Mouse (Mus musculus) MEL-GATA-1-ER (cell line): ENCODE measurements around the gene Lenep.
A peak's percentile ranks its signal among the peaks of the same experiment; 100 is the strongest.

Source experiments
- DNase-seq: peaks from one replicate; pipeline ENCODE4 v3.0.0-alpha.2; 2012; ENCODE audit warnings: low read depth; ENCODE audit errors: extremely low read depth

The Lenep gene

GRCm38 (mm10) chr3:89420421-89420820 lies 17.8 kb upstream of the Lenep start:
- no peak for DNase-seq

GRCm38 (mm10) chr3:89419981-89420380 lies 17.4 kb upstream of the Lenep start:
- peak; percentile 20 for DNase-seq

DNA sequence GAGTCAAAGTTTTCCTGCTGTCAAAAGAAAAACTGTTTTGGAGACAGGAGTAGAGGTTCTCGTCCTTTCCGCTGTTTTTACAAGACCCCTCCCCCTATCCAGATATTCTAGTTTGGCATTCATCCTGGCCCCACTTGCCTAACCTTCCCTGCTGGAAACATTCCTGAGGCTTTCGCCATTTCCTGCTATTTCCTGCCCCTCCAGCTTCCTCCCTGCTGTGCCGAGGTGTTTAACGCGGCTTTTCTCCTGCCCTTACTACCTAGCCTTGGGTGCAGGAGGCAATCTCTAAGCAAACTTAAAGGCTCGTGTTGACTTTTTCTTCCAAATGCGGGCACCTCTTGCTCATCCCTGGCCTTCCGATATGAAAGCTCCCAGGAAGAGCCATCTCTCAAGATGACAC lies 17.0 kb upstream of the Lenep start:
- no peak for DNase-seq

GRCm38 (mm10) chr3:89418861-89419250 lies 16.3 kb upstream of the Lenep start:
- DNase-seq: no peak

DNA sequence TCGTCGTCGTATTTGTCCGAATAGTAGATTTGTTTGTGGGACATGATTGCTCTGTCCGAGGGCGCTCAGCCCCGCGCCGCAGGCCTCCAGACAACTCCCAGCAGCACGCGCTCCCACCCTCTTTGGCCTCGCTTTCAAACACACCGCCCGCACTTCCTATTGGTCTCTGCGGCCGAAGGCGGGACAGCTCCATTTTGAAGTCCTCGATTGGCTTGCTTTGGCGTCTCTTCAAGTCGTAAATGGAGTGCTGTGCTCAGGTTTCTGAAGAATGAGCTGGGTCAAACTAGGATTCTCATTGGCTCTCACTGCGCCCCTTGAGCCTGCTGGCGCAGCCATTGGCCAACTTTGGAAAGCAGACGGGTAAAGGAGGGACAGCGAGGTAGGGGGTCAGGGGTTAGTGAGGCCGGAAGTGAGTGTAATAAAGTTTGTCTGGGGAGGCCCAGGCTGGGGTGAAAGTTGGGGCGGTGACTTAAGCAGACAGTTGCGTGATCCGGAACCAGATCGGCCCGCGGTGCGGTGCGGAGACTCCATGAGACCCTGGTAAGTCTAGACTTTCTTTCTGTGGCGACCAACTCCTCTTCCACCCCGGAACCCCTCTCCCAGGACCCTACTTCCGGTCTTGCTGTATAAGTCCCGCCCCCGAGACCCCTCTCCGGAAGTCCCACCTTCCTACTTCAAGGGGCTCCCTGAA lies 15.7 kb upstream of the Lenep start, which contains the start of the genes Cks1b and Shc1:
Gene Cks1b, minus strand, starts transcription at position 214 of the 691 bp plus-strand sequence.
Gene Shc1, plus strand, starts transcription at position 274 of the 691 bp plus-strand sequence.
- peak; percentile 100 for DNase-seq

- peak; percentile 78 for DNase-seq
Observed at GRCm38 (mm10) chr3:89417840-89418169, 15.2 kb upstream of the Lenep start.

GRCm38 (mm10) chr3:89417131-89417530 lies 14.5 kb upstream of the Lenep start:
- DNase-seq: no peak

DNA sequence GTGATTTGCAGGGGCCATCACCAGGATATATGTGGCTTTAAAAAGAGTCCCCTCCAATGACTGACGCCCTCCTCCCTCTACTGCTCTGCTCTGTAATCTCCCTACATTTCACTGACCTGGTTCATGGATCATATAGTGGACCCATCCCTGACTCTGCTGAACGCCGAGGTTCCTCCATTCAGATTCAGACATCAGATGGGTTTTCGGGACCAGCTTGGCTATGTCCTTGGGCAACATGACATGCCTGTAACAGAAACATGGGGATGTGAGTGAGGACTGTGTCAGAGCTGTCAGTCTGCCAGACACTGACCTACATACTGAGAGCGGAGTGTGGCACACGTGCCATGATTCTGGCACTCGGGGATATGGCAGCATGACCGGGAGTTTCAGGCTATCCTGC lies 13.6 kb upstream of the Lenep start:
- no peak for DNase-seq

DNA sequence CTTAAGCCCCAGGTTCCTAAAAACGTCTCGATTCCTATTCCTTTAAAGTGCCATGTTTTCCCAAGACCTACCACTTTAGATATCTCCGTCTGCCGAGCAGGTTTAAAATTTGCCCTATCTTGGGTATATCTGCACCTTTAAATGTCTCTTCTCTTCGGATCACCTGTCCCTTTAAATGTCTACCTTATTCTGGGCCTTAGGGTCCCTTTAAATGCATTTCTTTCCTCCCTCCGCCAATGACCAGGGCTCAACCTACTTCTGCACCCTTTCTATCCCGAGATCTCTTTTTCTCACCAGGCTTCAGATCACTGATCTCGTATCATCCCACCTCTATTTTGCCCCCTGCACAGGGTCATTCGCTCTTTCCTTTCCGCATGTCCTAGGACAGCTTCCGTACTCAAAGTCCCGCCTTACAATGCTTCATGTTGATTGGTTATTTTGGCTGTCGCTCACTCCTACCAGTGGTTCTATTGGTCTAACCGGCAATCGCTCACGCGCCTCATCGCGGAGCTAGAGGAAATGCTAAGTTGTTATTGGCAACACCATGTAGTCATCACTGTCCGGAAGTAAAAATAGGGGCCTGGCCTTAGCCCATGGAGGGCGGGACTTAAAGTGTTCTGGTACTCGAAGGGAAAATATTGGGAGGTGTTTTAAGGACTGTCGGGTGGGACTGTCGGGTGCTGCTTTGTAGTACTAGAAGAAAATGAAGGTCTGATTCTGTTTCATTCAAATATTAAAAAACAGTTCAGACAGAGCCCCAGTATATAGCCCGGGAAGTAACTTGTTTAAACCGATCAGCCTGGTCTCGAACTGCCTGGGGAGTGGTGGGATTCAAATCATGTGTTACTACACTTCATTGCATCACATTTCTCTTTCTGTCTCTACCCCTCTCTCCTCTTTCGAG lies 9.1 kb upstream of the Lenep start, which contains the start of gene Flad1:
Gene Flad1, minus strand, starts transcription at position 381 of the 904 bp plus-strand sequence.
- DNase-seq: peak; percentile 100

- no peak for DNase-seq
Observed at GRCm38 (mm10) chr3:89410864-89411263, 8.3 kb upstream of the Lenep start.

DNA sequence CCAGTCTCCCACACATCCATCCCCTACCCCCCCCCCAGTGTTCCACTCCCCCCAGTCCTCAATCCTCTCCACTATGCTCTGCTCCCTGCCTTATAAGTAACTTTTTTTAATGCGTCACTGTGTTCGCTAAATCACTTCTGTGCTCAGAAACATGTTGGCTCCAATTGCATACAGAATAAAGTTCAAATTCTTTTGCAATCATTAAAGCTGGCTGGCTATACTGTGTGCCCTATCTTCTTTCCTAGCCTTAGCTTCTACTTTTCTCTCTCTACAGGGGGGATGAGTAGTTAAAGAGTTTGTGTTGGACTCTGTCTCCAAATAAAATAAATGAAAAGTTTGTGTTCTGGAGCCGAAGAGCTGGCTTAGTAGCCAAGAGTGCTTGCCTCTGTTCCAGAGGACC lies 7.1 kb upstream of the Lenep start:
- no peak for DNase-seq

DNA sequence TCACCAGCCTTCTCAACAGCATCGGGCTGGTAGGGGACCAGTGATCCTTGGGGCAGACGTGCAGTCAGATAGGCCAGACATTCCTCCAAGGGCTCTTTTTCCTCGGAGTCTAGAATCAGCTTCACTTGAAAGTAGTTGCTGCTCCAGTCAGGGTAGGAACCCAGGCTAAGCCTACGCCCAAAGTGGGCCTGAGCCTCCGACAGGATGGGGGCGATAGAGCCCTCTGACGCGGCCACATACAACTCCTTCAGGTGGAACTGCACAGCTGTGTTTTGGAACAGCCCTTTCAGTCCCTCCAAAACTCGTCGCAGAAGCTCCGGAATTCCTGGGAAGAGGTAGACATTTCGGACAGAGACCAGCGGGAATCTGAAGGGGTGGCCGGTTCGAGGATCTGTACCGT lies 5.9 kb upstream of the Lenep start:
- DNase-seq: no peak

DNA sequence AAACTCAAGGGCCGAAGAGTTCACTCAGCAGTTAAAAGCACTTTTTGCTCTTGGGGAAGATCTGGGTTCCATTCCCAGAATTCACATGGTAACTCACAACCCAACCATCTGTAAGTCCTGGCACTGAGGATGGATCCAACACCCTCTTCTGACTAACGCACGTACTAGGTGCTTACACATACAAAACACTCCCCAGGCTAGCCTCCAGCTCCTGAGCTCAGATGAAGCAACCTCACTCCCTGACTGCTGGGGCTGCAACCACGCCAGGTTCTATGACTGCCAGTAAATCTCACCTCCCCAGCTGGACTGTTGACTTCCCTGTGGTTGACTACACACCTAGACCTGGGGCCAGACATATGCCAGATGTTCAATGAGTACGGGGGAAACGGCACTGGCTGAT lies 4.3 kb upstream of the Lenep start:
- DNase-seq: no peak

DNA sequence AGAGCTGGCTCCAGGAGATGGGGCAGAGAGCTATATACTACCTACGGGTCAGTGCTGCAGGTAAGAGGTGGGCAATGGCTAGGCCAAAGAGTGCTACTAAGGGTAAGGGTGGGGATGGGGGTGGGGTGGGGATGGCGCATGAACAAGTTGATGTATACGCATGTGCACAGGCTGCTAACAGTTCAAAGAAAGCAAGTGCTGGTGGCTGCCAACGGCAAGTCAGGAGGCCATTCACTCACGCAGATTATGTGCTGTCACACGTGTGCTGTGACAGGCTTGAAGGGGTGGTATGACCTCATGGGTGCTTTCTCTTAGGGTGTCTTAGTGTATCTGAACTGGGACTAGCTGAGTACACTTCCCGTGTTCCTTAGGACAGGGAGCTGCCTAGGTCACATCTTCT lies 1.3 kb downstream of the Lenep start:
- DNase-seq: no peak

GRCm38 (mm10) chr3:89396654-89397005 lies 6.0 kb downstream of the Lenep start:
- no peak for DNase-seq

GRCm38 (mm10) chr3:89395806-89396653 lies 6.6 kb downstream of the Lenep start:
- peak; percentile 77 for DNase-seq

DNA sequence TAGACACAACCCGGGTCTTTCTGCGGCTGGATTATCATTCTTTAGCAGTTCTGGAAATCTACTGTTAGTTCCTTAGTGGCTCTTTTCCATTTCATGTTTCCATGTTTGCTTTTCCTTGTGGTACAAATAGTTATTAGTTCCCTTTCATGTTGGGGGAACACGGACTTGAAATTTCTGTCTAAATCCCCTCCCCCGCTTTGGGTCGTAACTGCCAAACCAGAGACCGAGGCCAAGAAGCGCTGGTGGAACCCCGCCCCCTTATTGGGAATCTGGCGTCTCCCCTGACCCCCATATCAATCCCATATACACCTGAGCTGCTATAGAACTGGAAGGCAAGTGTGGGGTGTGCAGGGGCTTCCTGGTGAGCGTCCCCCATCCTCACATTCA lies 7.2 kb downstream of the Lenep start:
- DNase-seq: no peak

- DNase-seq: peak; percentile 85
Observed at GRCm38 (mm10) chr3:89394894-89395256, 7.7 kb downstream of the Lenep start.

GRCm38 (mm10) chr3:89394006-89394893 lies 8.3 kb downstream of the Lenep start, which contains the start of gene Zbtb7b:
TSS of gene Zbtb7b (minus strand) at chr3:89394776.
- peak; percentile 74 for DNase-seq

GRCm38 (mm10) chr3:89393605-89394004 lies 9.0 kb downstream of the Lenep start:
- peak; percentile 95 for DNase-seq

DNA sequence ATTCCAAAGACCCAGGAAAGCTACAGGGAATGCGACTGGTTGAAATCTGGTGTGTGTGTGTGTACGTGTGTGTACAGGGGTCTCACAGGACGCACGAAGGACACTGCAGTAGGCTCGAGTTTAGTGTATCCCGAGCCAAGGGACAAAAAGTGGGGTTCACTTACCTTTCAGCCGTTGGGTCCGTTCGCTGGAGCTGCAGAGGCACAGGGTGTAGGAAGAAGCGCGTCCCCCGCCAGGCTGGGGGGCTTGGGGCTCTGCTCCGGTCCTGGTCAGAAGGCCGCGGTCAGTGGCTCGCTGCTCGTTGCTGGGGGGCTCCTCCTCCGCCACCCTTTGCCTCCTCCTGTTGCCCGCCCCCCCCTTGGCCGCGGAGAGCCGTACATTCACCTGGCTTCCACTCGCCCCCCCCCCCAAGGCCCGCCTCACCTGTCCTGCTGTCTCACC lies 9.7 kb downstream of the Lenep start:
- no peak for DNase-seq
